Mouse (Mus musculus) MEL (cell line): ENCODE measurements around the gene Layn.

Experiments
- MAFK ChIP-seq: IDR thresholded peaks from 2 replicates; pipeline ENCODE4 v1.6.1; 2011; ENCODE audit warnings: low read depth, mild to moderate bottlenecking, low read length, improper control_type of control experiment, borderline replicate concordance
- MYB ChIP-seq: IDR thresholded peaks from 2 replicates; pipeline ENCODE4 v1.6.1; 2011; ENCODE audit warnings: mild to moderate bottlenecking, low read depth, low read length, improper control_type of control experiment
- ZNF384 ChIP-seq: IDR thresholded peaks from 2 replicates; pipeline ENCODE4 v1.6.1; 2012; ENCODE audit warnings: low read depth, mild to moderate bottlenecking, inconsistent platforms, low read length, improper control_type of control experiment

GRCm38 (mm10) chr9:51015732-51016131, 61.2 kb downstream of the Layn start:
- TF ChIP-seq MAFK (no peak), ZNF384 (no peak), MYB (peak; percentile 51; the same call in 1 of the 2 replicates)
